Mouse (Mus musculus) bone marrow, adult 2 months (tissue): ENCODE data around the gene Gm4969.

Experiments
- CTCF ChIP-seq: fragments of 200-500 bp; IDR thresholded peaks from 2 replicates; pipeline ENCODE4 v1.5.1; 2011; ENCODE audit warnings: low read length, control low read depth; ENCODE audit not compliant: control insufficient read depth, insufficient read depth
- POLR2A ChIP-seq: fragments of 200-500 bp; IDR thresholded peaks from 2 replicates; pipeline ENCODE4 v1.6.1; 2011; ENCODE audit warnings: low read depth, mild to moderate bottlenecking, control low read depth, low read length, borderline replicate concordance; ENCODE audit not compliant: control insufficient read depth

DNA sequence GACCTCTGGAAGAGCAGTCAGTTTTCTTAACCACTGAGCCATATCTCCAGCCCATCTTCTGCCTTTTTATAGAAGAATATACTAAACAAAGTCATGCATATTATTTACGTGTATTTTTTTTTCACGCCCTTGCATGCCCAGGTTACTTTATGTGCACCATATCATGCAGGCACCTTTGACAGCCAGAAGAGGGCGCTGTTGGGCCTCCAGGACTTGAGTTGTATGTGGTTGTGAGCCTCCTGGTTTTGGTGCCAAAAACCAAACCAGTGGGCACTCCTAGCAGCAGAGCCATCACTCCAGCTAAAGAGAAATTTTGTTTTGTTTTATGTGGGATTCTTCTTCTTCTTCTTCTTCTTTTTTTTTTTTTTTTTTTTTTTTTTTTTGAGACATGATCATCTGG lies 48.7 kb downstream of the Gm4969 start:
- TF ChIP-seq CTCF (peak; percentile 65), POLR2A (no peak)
